Mouse (Mus musculus): ENCODE measurements around the gene Ppm1g. TPM values are rescaled to one million over a fixed set of nuclear protein-coding genes. Genes with fewer than 3 reads are reported as not detected.

Gene Ppm1g
- polyA plus RNA-seq, 1 experiment from 2014 or later: 76.6 TPM

DNA sequence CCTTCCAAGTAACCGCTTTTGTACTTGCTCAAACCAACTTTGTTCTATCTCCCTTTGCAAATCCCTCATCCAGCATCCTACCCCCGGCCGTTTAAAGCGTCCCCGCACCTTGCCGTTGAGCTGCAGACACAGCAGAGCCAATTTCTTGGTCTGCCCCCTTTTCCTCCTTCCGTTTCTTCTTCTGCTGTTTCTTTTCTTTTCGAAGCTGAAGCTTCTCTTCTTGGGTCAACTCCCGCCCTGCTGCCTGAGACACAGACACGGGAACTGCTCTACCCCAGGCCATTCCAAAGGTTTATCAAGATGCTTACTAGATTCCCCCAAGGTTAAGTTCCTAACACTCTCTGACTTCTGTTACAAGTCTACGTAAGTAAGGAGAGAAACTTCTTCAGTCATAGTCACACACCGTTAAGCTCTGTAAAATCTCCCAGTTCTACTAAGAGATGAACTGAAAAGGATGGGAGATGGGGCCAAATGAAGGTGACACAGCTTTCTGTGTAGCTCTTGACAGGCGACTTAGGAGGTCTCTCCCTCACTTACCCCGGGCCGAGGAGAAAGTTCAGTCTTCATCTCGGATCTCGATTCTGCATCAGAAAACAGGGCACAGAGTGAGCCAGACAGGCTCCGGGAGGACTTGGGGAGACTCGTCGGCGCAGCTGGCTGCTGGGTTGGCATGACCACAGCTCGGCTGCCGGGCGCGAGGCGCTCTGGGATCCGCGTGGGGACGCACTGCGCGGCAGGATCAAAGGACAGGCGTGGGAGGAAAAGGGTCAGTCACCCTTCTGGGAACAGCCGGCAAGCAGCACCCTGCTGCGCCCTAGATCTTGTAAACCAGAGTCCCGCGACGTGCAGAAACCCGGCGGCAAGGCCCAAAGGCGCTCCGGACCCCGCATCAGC lies 28.2 kb downstream of the Ppm1g start:
- Histone ChIP-seq H3K4me3 (ENCODE audit: inconsistent target) (peak overlapping the region; percentile 99), H3K36me3 (ENCODE audit: inconsistent target) (peaks cover 46% of the 10 kb centered on the region), H3K79me2 (ENCODE audit: inconsistent target) (peaks cover 43% of the 10 kb centered on the region), H3K27ac (peak overlapping the region; percentile 90)
- 13% methylated on average over 41 of the region's 42 CpGs for WGBS (ENCODE audit: missing documents)

DNA sequence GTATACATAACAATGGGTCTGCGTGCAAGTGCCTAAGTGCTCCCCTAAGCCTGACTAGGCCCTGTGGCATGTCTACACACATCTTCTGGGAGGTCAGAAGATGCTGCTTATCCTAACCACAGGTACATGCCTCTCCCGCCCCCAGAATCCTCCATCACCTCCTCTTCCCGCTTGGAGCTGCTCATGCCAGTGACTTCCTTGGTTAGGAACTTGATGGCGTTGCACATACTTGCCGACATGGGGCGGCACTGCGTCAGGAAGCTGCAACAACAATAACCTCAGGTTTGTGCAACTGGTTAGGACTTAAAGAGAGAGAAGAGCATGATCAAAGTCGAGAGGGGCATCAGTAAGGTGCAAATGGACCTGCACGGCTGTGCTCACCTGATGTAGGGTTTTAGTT lies 30.3 kb downstream of the Ppm1g start:
- 95% methylated on average over 8 of the region's 9 CpGs for WGBS (ENCODE audit: missing documents)
- H3K36me3 ChIP-seq (ENCODE audit: inconsistent target): peaks cover 36% of the 10 kb centered on the region

DNA sequence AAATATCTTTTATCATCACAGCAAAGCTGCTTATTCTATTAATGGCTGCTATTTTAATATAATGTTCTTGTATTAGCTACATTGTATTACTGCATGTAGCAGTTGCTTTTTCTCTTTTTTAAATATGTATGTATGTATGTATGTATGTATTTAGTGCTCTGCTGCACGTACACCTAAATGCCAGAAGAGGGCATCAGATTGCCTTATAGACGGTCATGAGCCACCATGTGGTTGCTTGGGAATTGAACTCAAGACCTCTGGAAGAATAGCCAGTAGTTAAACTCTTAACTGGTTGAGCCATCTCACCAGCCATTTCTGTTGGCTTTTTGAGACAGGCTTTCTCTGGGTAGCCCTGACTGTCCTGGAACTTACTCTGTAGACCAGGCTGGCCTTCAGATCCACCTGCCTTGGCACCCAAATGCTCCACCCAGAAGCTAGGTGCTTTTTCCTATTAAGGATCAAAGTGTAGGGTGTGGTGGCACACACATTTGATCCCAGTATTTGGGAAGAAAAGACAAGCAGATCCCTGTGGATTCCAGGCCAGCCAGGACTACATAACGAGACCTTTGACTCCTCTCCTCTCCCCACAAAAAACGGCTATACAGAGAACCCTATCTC lies 32.2 kb downstream of the Ppm1g start:
- Histone ChIP-seq H3K79me2 (ENCODE audit: inconsistent target) (peaks cover 11% of the 10 kb centered on the region; the same call in 1 of the 2 replicates), H3K27ac (no peak overlapping the region), H3K4me3 (ENCODE audit: inconsistent target) (no peak overlapping the region), H3K36me3 (ENCODE audit: inconsistent target) (peaks cover 26% of the 10 kb centered on the region)
- WGBS (ENCODE audit: missing documents): 76% methylated on average over 4 of the region's 4 CpGs

More for the DNA sequence above, 30.3 kb downstream of the Ppm1g start:
- peaks cover 30% of the 10 kb centered on the region for H3K79me2 ChIP-seq (ENCODE audit: inconsistent target)
- no peak overlapping the region for H3K27ac ChIP-seq
- H3K4me3 ChIP-seq (ENCODE audit: inconsistent target): no peak overlapping the region

DNA sequence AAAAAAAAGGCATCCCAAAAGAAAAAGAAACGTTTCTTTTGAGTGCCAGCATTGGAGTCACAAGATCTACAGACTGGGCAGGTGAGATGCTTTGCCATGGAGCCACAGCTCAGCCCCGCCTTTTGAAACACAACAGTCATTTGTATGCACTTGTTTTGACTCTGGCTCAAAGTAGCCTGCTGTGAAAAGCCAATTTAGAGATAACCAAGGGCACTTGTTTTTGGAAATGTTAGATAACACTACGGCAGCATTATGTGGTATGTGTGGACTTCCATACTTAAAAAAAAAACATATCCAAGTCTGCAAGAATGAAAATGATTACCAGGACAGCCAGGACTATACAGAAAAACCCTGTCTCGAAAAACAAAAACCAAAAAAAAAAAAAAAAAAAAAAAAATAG lies 36.8 kb downstream of the Ppm1g start:
- Histone ChIP-seq H3K79me2 (ENCODE audit: inconsistent target) (peaks cover 10% of the 10 kb centered on the region), H3K27ac (no peak overlapping the region), H3K4me3 (ENCODE audit: inconsistent target) (no peak overlapping the region), H3K36me3 (ENCODE audit: inconsistent target) (peaks cover 7% of the 10 kb centered on the region)
- WGBS (ENCODE audit: missing documents): 85% methylated on average over 4 of the region's 4 CpGs

DNA sequence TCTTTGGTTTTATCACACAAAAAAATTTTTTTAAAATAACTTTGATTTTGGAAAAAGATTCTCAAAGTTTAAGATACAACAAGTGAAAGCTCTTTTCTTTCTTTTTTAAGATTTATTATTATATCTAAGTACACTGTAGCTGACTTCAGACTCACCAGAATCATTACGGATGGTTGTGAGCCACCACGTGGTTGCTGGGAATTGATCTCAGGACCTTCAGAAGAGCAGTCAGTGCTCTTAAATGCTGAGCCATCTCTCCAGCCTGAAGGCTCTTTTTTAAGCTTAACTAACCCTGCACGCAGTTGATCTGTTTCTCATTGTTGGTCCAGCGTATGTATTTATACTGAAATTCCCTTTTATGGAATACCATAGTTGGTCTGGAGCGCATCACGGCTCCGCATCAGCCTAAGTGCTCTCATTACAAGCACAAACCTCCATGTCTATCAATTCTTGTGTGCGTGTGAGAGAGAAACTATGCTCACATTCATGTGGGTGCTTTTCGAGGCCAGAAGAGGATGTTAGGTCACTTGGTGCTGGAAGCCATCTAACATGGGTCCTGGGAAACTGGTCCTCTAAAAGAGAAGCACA lies 39.2 kb downstream of the Ppm1g start:
- peak overlapping the region; percentile 85 for H3K27ac ChIP-seq
- peaks cover 34% of the 10 kb centered on the region for H3K79me2 ChIP-seq (ENCODE audit: inconsistent target)
- no peaks in the 10 kb centered on the region for H3K36me3 ChIP-seq (ENCODE audit: inconsistent target)
- peak overlapping the region; percentile 100; the same call in 1 of the 2 replicates for H3K4me3 ChIP-seq (ENCODE audit: inconsistent target)
- 94% methylated on average over 9 of the region's 9 CpGs for WGBS (ENCODE audit: missing documents)

DNA sequence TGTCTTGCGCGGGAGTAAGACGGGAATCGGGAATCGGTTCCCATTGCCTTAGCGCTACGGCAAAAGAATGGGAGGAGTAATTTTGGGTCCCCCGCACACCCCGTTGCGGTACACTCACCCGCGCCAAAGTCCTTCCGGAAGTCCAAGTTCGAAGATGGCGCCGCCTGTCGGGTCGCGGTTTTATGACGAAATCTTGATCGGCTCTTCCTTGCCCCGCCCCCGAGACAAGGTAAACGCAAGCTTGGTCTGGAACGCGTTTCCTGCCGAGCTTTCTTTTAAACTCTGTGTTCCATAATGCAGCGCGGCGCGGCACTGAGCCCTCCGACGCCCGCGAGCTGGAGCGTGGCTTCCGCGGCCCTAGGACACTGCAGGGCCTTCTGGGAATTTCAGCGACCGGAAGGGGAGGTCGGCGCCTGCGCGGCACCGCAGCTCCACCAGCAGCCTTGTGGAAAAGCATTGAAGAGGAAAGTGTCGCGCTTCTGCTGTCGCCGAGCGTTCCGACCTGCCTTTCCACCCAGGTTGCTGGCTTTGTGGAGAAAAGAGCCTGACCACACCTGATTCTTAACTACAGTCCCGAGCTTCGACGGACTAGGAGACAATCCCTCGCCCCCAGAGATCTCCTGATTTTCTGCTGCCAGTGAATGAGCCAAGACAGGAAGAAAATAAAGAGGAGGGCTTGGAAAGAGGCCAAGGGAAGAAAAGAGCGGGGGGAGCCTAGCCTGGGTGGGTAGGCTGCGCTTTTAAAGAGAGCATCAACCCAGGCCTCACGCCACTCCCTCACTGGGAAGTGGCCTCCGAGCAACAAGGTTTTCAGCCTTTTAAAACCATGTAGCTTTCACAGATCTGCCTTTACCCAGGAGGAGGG lies 40.5 kb downstream of the Ppm1g start, which contains the start of the genes Gm29609 and Gtf3c2:
Gene Gm29609, minus strand, starts transcription at position 146 of the 865 bp plus-strand sequence.
Gene Gtf3c2, minus strand, starts transcription at position 379 of the 865 bp plus-strand sequence.
- Histone ChIP-seq H3K4me3 (ENCODE audit: inconsistent target) (peak within 1 kb of the TSS; percentile 100), H3K27ac (peak within 1 kb of the TSS; percentile 85), H3K36me3 (ENCODE audit: inconsistent target) (no peaks in the 10 kb centered on the region), H3K79me2 (ENCODE audit: inconsistent target) (peaks cover 46% of the 10 kb centered on the region)
- WGBS (ENCODE audit: missing documents): 1% methylated on average over 57 of the region's 59 CpGs

DNA sequence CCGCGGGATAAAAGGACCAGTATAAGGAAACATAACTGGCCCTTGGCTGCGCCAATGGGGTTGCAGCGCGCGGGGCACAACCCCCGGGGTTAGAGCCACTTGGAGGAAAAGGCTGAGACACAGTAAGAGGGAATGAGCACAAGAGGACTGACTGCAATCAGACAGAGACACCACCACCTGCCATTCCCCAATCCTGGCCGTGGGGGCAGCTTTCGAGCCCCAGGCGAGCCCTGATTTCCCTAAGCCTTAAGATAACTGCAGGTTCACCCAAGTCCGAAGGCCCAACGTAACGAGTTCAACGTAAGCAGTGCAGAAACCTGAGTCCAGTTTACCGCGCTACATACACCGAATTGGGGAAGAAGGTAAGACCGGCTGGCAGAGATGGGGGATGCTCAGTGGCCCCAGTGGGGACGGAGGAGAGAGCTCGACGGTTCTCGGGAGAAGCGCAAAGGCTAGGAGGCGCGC lies 41.2 kb downstream of the Ppm1g start:
- H3K36me3 ChIP-seq (ENCODE audit: inconsistent target): no peaks in the 10 kb centered on the region
- peak overlapping the region; percentile 85 for H3K27ac ChIP-seq
- WGBS (ENCODE audit: missing documents): under 1% methylated on average over 25 of the region's 25 CpGs
- H3K4me3 ChIP-seq (ENCODE audit: inconsistent target): peak overlapping the region; percentile 100
- H3K79me2 ChIP-seq (ENCODE audit: inconsistent target): peaks cover 53% of the 10 kb centered on the region

DNA sequence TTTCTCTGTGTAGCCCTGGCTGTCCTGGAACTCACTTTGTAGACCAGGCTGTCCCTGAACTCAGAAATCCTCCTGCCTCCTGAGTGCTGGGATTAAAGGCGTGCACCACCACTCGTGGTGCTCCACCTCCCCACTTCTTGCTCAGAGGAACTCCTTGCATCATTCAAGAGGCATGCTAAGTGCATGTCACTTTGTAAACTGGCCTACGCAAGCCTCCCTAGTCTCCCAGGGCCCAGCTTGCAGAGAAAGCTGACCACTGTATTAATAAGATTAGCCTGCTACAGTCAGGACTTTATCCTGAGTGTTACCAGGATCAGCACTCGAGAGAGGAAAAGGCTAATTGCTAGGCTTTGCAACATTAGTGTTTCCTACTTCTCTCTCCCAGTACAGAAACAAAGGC lies 51.9 kb downstream of the Ppm1g start:
- H3K36me3 ChIP-seq (ENCODE audit: inconsistent target): peaks cover 84% of the 10 kb centered on the region
- H3K4me3 ChIP-seq (ENCODE audit: inconsistent target): no peak overlapping the region
- H3K27ac ChIP-seq: no peak overlapping the region
- peaks cover 4% of the 10 kb centered on the region; the same call in 1 of the 2 replicates for H3K79me2 ChIP-seq (ENCODE audit: inconsistent target)
- 96% methylated on average over 4 of the region's 4 CpGs for WGBS (ENCODE audit: missing documents)

DNA sequence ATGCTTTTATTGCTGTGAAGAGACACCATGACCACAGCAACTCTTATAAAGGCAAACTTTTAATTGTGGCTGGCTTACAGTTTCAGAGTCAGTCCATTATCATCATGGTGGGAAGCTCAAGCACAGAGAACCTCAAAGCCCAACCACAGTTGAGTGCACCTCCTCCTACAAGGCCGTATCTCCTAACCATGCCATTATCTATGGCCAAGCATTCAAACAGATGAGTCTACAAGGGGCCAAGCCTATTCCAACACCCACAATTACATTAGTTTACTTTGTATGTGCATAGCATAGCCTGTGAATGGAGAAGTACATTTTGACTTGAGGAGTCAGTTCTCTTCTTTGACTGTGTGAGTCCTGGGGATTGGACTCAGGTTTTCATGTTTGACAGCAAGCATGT lies 55.6 kb downstream of the Ppm1g start:
- Histone ChIP-seq H3K79me2 (ENCODE audit: inconsistent target) (no peaks in the 10 kb centered on the region), H3K36me3 (ENCODE audit: inconsistent target) (peaks cover 83% of the 10 kb centered on the region), H3K4me3 (ENCODE audit: inconsistent target) (no peak overlapping the region), H3K27ac (no peak overlapping the region)
- 100% methylated on average over 1 of the region's 1 CpGs for WGBS (ENCODE audit: missing documents)

DNA sequence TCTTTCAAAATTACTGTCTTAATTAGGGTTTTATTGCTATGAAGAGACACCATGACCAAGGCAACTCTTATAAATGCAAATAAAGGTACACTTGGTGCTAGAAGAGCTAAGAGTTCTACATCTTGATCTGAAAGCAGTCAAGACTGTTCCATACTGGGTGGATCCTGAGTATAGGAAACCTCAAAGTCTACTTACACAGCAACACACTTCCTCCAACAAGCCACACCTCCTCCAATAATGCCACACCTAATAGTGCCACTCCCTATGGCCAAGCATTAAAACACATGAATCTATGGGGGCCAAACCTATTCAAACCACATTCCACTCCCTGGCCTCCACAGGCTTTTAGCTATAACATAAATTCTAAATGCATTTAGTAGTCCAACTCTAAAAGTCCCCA lies 58.0 kb downstream of the Ppm1g start:
- Histone ChIP-seq H3K27ac (no peak overlapping the region), H3K4me3 (ENCODE audit: inconsistent target) (no peak overlapping the region), H3K79me2 (ENCODE audit: inconsistent target) (no peaks in the 10 kb centered on the region), H3K36me3 (ENCODE audit: inconsistent target) (peaks cover 83% of the 10 kb centered on the region)

DNA sequence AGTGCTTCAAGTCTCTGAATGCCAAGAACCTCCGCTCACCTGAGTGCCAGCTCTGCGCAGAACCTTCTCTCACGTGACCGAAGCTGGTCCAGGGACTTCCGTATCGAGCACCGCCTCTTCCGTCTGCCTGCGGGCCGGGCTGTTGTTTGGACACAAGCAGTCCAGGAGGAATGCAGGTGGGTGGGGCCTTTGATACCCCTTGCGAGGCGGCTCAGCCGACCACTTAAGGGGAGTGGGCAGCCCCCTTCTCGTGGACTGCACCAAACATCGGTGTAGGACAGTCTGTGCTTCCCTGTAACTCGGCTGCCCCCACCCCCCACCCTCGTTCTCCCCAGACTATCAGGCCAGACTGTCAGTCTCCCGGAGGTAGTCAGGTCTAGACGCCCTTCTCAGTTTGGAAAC lies 66.3 kb downstream of the Ppm1g start, which contains the start of gene Mpv17:
Gene Mpv17, minus strand, starts transcription at position 100 of the 402 bp plus-strand sequence.
- H3K27ac ChIP-seq: peak within 1 kb of the TSS; percentile 55
- peaks cover 29% of the 10 kb centered on the region for H3K36me3 ChIP-seq (ENCODE audit: inconsistent target)
- 1% methylated on average over 19 of the region's 19 CpGs for WGBS (ENCODE audit: missing documents)
- H3K4me3 ChIP-seq (ENCODE audit: inconsistent target): peak within 1 kb of the TSS; percentile 88
- H3K79me2 ChIP-seq (ENCODE audit: inconsistent target): peaks cover 21% of the 10 kb centered on the region

DNA sequence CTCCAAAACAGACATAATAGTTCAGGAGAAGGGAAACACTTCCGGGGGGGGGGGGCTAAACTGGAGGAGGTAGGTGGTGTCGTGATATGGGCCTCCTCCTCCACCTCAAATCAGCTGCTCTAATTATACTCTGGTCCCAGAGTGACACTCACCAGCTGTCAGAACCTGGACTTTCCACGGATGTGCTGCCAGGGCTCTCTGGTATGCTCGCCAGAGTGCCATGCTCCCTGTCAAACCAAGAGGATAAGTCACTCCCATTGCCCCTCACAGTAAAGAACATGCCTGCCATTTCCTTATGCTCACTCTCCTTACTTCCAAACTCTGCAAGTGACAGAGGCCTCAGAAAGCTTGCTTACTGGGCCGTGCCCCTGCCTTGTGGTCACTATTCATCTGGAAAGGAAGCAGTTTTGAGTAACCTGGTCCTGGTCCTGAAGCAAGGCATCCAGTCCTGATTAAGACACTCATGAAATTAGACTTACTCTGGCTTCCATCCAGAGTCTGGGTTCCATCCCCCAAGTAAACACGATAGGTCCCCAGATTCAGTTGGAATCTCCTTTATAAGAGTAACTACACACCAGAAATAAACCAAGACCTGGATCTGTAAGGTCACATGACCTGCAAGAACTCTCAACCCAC lies 66.9 kb downstream of the Ppm1g start:
- WGBS (ENCODE audit: missing documents): 44% methylated on average over 6 of the region's 6 CpGs
- peaks cover 21% of the 10 kb centered on the region for H3K79me2 ChIP-seq (ENCODE audit: inconsistent target)
- H3K27ac ChIP-seq: peak overlapping the region; percentile 55
- H3K36me3 ChIP-seq (ENCODE audit: inconsistent target): peaks cover 24% of the 10 kb centered on the region
- peak overlapping the region; percentile 88 for H3K4me3 ChIP-seq (ENCODE audit: inconsistent target)

Data from macrophage (primary cell).